Mouse (Mus musculus) CH12.LX (cell line): ENCODE data around the gene Arhgap28.

Experiments
- BHLHE40 ChIP-seq: IDR thresholded peaks from 2 replicates; pipeline ENCODE4 v1.6.1; 2011; ENCODE audit warnings: mild to moderate bottlenecking, low read depth, low read length, improper control_type of control experiment
- CHD1 ChIP-seq: IDR thresholded peaks from 2 replicates; pipeline ENCODE4 v1.6.1; 2012; ENCODE audit warnings: low read depth, low read length, improper control_type of control experiment, inconsistent platforms
- CHD2 ChIP-seq: IDR thresholded peaks from 2 replicates; pipeline ENCODE4 v1.6.1; 2011; ENCODE audit warnings: low read length, improper control_type of control experiment
- CTCF ChIP-seq, 2 experiments: IDR thresholded peaks in 1 of 2; conservative IDR thresholded peaks in 1 of 2; 2 replicates each; pipeline ENCODE4 v1.5.1; 2011 to 2012; ENCODE audit warnings: low read depth in 2 of 2, low read length in 2 of 2, improper control_type of control experiment in 1 of 2, inconsistent platforms in 1 of 2, mild to moderate bottlenecking in 1 of 2, moderate library complexity in 1 of 2
- EP300 ChIP-seq: IDR thresholded peaks from 2 replicates; pipeline ENCODE4 v1.6.1; 2011; ENCODE audit warnings: low read length, improper control_type of control experiment
- HCFC1 ChIP-seq: IDR thresholded peaks from 2 replicates; pipeline ENCODE4 v1.6.1; 2012; ENCODE audit warnings: low read depth, mild to moderate bottlenecking, inconsistent platforms, low read length, improper control_type of control experiment
- MAFK ChIP-seq: IDR thresholded peaks from 2 replicates; pipeline ENCODE4 v1.6.1; 2011; ENCODE audit warnings: low read length, improper control_type of control experiment; ENCODE audit not compliant: insufficient replicate concordance
- MAX ChIP-seq: IDR thresholded peaks from 2 replicates; pipeline ENCODE4 v1.6.1; 2011; ENCODE audit warnings: low read length, improper control_type of control experiment
- MXI1 ChIP-seq: IDR thresholded peaks from 2 replicates; pipeline ENCODE4 v1.6.1; 2011; ENCODE audit warnings: mild to moderate bottlenecking, low read depth, low read length, improper control_type of control experiment
- POLR2A ChIP-seq: IDR thresholded peaks from 2 replicates; pipeline ENCODE4 v1.6.1; 2011; ENCODE audit warnings: low read depth, mild to moderate bottlenecking, improper control_type of control experiment, low read length
- RAD21 ChIP-seq: IDR thresholded peaks from 2 replicates; pipeline ENCODE4 v1.6.1; 2011; ENCODE audit warnings: low read depth, mild to moderate bottlenecking, low read length, improper control_type of control experiment, moderate library complexity
- SMC3 ChIP-seq: IDR thresholded peaks from 2 replicates; pipeline ENCODE4 v1.6.1; 2011; ENCODE audit warnings: low read depth, low read length, improper control_type of control experiment
- USF1 ChIP-seq: IDR thresholded peaks from 2 replicates; pipeline ENCODE4 v1.6.1; 2014; ENCODE audit warnings: low read depth, mild to moderate bottlenecking, inconsistent platforms, low read length, improper control_type of control experiment

DNA sequence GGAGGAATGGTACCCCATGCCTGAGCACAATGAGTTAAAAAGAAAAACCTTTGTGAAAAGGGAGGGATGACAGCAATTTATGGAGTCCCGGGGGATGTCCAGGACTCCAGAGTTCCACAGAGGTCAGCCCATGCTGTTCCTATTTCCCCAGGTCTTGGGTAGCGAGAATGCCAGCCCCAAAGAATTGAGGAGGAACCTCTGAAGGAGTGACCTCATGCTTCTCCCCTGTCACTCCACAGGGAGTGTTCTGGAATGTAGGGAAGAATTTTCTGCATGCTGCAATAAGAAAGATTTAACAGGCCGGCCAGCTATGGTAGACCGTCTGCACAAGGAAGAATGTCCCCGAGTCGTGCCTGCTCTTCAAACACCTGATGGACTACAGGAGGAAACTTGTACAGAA, 72.5 kb downstream of the Arhgap28 start:
- TF ChIP-seq POLR2A (no peak), RAD21 (no peak), HCFC1 (no peak), CTCF (conservative IDR thresholded peaks at IDR 0.05 in 1 of 2, IDR thresholded peaks at IDR 0.05 in 1 of 2; ENCODE audit: low read depth in 2 of 2, low read length in 2 of 2) (no peak), BHLHE40 (no peak), CHD2 (no peak), MAFK (no peak), CHD1 (no peak), MAX (no peak), USF1 (no peak), MXI1 (no peak), EP300 (no peak), SMC3 (no peak)
